Mouse (Mus musculus) heart, postnatal 0 days (tissue): ENCODE measurements around the gene Zfp598.

Source experiments
- CTCF ChIP-seq: IDR thresholded peaks from 2 replicates; pipeline ENCODE4 v1.5.1; 2016; ENCODE audit warnings: antibody characterized with exemption, control low read depth, low read depth
- EP300 ChIP-seq: IDR thresholded peaks from 2 replicates; pipeline ENCODE4 v1.6.1; 2016; ENCODE audit warnings: antibody characterized with exemption, low read depth

- TF ChIP-seq CTCF = no peak
- no peak for TF ChIP-seq EP300
Observed at GRCm38 (mm10) chr17:24633831-24634230, 35.7 kb upstream of the Zfp598 start.
